Mouse (Mus musculus): ENCODE data around the gene Fermt2.
"Not testable (repeated sequence)": the region's sequence is repeated elsewhere in the genome, so short reads cannot be mapped to it uniquely, and the experiment has no call there.

The Fermt2 gene

DNA sequence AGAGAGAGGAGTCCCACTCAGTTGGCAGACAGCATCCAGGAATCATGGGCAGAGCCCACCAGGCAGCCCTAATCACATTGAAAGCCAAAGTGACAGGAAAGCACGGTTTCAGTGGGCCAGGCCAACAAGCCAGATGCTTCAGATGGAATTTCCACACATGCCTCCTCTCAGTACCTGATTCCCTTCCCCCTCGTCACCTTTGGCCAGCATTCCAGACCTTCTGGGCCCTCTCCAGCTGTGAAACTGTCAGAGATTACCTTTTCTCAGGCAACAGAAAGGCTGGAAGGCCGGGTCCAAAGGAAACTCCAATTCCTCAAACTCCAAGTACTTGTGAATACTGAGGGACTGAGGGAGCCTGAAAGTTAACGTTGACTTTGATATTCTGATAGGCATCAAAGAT is 19.1 kb downstream of the Fermt2 start:
- no peak for DNase-seq (ENCODE audit: low spot score in 2 of 2)

DNA sequence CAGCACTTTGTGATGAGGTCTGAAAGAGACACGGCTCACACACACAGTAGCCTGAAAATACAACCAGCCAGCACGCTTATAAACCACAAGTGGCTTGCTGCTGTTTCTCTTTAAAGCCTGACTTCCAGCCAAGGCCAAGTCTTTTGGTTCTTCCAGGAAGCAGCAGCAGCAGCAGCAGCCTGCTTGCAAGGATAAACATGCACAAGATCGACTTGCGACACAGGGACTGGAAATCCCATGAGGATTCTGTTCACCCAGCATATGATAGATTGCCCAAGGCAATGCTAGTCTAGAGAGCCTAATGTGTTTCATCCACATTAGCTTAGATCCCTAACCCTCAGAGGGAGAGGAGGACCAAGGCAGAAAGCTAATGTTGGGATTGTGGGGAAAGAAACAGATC is 22.0 kb downstream of the Fermt2 start:
- no peak for DNase-seq (ENCODE audit: low spot score in 2 of 2)

DNA sequence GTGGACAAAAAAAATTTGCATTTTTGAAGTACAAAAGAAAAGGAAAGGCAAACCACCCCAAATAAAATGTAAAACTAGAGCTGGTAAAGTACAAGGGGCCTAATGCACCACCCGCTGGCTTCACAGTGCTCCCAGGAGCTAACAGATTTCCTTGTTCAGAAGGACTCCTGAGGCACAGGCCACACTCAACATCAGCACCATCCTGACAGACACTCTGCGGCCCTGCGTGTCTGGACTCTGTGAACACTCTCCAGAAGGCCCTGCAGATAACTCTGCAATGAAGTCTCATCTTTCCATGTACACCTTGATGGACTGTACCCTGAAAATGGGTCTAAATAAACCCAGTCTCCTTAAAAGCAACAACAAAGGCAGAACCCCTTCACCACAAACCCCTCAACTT is 22.5 kb downstream of the Fermt2 start:
- DNase-seq (ENCODE audit: low spot score in 2 of 2): no peak

DNA sequence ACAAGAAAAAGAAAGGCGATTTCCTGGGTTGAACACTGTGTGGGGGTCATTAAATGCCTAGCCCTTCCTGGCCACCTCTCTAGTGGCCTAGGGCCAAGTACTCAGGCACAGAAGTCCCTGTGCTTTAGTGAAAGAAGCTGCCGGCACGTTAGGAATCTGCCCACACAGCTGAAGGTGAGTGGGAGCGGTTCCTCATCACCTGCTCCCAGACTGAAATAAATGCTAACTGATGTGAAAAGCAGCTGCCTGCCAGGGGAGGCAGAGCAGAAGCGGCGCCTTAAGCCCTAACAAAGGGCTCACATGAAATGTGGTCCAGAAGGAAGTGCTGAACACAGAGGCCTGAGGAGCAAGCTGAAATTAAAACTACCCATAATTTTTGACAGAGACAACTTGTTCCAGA is 22.9 kb downstream of the Fermt2 start:
- no peak for DNase-seq (ENCODE audit: low spot score in 2 of 2)

DNA sequence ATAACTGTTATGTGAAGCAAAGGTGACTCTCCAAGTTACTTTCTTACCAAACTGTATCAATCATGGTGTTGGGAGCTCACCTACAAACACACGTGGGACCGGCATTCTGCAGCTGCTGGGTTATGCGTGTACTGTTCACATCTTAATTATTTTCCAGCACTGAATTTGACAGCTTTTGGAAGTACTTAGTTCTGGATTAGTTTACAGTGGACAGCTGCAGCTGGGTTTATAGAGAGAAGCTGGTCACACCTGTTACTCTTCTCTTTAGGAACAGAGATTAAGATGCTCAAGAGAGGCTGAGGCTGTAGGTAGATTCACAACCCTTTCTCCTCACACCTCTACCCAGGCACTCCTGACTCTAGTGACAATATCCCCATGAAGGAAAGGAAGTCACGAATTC is 23.8 kb downstream of the Fermt2 start:
- DNase-seq (ENCODE audit: low spot score in 2 of 2): no peak

DNA sequence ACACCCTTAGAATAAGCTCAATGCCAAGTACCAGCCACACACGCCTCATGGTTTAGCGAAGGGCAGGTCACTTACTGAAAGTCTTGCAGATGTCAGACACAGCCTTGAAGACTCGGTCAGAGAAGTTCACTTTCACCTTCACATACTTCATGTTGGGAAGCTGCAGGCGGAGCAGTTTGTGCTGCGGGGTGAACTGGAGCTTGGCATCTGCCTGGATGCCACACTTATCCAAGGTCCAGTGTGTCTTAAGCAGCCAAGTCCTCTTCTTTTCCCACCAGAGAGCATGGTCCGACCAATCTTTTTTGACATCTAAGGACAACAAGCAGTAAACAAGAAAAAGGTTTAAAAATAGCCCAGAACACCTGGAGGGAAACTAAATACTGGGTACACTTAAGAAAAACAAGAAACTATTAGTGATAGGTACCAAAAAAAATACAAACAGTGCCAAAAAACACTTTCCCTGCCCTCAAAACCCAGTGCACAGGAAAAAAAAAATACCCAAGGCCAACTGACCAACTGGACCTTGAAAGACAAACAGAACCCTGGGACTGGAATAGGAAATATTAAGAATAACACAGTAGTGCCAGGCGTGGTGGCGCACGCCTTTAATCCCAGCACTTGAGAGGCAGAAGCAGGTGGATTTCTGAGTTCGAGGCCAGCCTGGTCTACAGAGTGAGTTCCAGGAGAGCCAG is 25.4 kb downstream of the Fermt2 start:
- no peak for DNase-seq (ENCODE audit: low spot score in 2 of 2)

DNA sequence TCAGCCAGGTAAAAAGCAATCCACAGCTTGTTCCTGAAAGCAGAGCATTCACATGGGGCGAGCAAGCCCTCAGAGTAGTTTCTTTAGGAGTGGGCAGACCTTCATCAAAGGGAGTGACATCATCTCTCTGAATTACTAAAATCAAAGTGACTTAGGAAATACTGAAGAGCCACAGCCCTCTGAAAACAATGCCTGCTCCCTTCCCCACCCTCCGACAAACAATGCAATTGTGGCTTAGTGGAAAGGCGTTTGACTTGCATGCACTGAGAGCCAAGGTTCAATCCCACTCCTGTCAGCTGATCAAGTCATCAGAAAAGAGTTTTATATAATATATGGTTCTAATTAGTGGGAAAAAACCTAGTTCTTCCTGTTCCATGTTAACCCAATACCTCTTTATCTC is 26.0 kb downstream of the Fermt2 start:
- DNase-seq (ENCODE audit: low spot score in 2 of 2): no peak

DNA sequence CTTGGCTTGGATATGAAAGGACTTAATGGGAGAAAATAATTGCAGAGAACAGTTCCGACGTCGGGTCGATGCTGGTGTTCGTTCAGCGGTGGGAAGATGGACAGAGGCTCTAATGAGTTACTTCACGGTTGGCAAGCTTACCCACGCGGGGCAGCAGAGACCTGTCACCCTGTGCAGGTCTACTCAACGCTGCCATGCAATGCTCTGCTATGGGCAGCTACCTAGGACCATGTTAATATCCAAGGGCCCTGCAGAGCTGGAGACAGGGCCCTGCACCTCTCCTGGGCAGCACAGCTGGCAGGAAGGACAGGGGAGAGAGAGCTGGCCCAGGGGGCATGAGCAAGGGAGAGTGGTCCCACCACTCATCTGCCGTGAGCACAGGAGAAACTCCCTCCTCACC is 29.9 kb downstream of the Fermt2 start:
- DNase-seq (ENCODE audit: low spot score in 2 of 2): no peak

DNA sequence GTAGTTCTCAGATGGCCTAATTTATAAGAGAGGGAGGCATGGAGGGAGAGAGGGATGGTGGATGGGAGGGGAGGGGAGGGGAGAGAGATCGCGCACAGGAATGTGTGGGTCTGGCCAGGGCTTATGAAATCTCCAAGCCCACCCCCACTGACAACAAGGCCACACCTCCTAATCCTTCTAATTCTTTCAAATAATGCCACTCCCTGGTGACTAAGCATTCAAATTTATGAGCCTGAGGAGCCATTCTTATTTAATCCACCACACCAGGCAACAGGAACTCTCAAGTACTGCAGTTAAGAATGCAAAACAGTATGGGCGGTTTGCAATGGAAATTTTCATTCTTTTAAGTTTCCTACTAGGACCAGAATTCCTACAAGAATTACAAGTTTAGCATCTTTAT is 32.8 kb downstream of the Fermt2 start:
- no peak for DNase-seq (ENCODE audit: low spot score in 2 of 2)

DNA sequence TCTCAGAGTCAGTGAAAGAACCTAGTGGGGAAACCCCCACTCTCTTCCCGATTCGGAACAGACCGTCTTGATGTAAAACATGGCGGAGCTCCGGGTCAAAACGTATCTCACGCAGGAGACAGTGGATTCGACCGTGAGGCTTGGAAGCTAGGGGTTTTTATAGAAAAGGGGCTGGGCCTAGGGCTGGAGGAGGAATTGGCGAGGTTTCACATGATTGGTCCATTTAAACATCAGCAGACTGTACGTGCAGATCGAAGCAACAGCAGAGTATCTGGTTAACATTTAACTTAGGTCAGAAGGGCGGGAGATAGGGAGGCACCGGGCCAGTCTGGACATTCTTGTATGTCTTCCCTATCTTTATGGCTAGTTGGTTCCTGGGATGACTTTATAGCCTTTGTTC is 34.1 kb downstream of the Fermt2 start:
- DNase-seq (ENCODE audit: low spot score in 2 of 2): not testable (repeated sequence)

DNA sequence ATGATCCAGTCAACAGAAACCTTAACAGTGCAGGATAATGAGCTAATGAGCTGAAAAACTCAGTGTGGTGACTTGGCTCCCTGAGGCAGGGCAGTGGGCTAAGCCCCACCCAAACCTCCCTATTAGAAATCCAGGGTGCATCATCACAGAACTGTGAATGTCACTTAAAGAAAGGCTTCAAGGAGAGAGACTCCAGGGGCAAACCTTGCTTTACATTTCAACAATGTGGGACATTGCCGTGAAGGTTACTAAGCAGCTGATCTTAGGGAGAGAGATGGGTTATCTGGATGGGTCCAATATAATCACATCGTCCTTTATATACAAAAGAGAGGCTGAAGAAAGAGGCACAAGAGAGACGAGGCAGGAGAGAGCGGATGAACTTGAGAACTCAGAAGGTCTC is 36.0 kb downstream of the Fermt2 start:
- DNase-seq (ENCODE audit: low spot score in 2 of 2): no peak

DNA sequence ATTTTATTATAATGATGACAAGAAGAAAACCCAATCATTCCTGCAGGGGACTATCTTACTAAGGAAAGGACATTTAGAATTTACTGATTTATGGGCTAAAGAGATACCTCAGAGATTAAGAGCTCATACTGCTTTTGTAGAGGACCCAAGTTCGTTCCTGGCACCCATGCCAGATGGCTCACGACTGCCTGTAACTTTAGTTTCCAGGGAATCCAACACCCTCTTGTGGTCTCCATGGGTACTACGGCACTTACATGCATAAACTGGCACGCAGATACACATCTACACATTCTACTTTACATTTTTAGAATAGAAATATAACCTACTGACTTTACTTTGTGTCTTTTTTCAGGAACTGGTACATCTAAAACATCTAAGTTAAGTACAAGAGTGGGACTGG is 37.2 kb downstream of the Fermt2 start:
- no peak for DNase-seq (ENCODE audit: low spot score in 2 of 2)

DNA sequence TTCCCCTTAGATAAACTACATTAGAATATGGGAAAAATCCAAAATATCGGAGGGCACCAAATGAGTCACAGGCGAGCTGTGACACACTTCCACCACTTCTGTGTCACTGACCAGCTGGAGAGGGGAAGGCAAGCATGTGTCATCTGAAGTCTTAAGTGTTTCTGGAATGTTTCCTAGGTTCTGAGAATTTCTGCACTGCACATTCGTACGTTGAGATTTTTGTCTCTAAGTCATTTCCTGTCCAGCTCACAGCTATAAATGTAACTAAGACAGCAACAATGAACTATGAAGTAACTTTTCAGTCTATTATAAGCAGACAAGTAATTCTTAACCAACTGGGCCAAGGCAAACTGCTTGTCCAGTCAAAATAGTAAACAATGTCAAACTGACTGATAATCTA is 37.9 kb downstream of the Fermt2 start:
- no peak for DNase-seq (ENCODE audit: low spot score in 2 of 2)

DNA sequence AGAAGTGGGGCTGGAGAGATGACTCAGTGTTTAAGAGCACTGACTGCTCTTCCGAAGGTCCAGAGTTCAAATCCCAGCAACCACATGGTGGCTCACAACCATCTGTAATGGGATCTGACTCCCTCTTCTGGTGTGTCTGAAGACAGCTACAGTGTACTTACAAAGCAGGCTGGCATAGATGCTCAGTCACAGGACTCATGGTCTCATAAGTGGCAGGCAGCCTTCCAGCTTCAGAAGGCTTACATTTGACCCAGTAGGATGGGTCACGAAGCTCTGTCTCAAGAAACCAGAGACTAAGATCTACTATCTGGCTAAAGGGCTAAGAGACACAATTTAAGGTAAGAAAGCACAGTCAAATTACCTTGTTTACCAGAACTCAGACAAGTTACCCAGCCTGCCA is 42.7 kb downstream of the Fermt2 start:
- not testable (repeated sequence) for DNase-seq (ENCODE audit: low spot score in 2 of 2)

DNA sequence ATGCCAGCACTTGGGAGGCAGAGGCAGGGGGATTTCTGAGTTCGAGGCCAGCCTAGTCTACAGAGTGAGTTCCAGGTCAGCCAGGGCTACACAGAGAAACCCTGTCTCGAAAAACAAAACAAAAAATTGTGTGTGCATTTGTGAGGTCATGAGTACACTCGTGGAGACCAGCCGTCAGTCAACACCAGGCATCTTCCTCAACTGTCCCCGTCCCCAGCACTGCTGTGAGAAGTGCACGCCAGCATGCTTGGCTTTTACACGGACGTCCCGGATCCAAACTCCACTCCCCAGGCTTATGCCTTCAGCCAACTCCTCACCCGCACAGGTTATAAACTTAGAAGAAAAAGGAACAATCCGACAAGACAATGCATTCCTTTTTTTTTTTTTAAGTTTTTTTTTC is 46.6 kb downstream of the Fermt2 start:
- DNase-seq (ENCODE audit: low spot score in 2 of 2): not testable (repeated sequence)

DNA sequence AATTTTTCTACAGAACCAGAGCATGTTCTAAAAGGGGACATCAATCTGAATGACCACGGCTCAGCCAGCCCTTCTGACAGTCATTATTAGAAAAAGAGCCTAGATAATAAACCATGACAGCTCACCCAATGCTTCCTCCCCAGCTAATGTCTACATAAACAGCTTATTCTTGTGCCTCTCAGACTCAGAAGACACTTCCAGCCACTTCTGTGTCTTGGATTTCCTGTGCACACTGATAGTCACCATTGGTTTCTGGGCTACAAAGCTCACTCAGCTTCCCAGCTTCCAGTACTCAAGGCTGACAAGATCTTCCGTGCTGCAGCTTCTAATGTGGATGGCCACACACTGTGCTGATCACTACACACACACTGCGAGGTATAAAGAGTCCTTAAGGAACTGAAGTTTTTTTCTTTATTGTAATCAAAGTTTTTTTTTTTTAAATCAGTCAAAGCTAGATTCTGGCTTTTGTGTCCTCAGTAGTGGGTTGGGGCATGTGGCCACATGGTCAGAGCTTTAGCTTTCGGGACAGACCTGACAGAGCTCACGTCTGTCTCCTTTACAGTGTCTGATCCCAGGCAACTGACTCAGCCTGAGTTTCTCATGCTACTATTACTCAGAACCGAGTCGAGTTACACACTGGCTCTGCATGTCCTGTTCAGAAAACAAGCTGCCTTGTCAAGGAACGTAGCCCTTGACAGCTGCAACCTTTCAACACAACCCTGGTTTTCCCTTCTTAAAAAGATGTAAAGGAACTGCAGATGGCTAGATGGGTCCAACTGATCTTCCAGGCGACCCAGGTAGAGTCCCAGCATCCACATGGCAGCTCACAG is 50.7 kb downstream of the Fermt2 start:
- no peak for DNase-seq (ENCODE audit: low spot score in 2 of 2)

DNA sequence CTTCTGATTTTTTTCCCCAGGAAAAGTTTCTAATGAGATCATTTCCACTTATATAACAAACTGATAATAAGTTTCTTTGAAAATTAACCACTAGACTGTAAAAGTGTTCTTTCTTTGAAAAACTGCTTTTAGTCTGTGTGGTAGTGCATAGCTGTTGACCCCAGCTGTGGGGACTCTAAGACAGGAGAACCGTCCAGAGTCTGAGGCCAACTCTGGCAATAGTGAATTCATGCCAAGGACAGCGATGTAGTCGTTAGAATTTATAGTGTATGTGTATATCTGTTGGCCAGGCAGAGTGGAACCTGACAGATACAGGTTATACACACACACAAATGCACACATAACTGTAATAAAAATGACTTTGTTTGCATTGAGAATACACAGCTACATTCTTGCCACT is 51.4 kb downstream of the Fermt2 start:
- no peak for DNase-seq (ENCODE audit: low spot score in 2 of 2)

DNA sequence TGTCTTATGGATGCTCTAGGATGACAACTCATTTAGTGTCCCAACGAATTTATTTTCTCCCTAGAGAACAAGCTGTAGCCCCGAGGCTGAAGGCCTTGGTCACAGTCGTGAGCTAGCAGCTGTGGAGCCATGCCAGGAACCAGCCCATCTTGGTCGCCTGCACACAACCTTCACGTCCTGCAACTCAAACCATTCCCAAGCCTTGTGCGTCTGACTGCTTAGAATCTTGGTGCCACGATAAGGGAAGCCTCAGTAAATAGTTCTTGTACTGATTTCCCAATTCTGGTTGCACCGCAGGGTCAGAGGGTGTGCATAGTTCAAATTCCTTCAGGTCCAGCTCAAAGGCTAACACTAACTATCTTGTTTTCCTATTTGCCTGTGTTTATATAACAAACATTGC is 52.3 kb downstream of the Fermt2 start:
- no peak for DNase-seq (ENCODE audit: low spot score in 2 of 2)

DNA sequence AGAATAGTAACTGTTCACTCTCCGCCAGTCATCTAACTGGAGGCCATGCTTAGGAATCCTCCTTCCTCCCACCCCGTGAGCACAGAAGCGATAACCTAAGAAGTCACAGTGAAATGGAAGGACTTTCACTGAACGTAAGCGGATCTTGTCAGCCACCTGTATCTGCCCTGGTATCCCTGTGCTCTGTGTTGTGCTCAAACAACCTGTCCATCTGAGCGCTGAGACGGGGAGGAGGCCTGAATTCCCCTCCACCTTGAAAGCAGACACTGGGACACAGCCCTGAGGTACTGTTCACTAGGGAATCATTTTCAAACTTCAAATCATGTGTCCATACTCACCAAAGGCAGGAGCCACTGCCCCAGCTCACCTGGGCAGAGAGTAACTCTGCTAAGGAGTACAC is 52.9 kb downstream of the Fermt2 start:
- no peak for DNase-seq (ENCODE audit: low spot score in 2 of 2)

DNA sequence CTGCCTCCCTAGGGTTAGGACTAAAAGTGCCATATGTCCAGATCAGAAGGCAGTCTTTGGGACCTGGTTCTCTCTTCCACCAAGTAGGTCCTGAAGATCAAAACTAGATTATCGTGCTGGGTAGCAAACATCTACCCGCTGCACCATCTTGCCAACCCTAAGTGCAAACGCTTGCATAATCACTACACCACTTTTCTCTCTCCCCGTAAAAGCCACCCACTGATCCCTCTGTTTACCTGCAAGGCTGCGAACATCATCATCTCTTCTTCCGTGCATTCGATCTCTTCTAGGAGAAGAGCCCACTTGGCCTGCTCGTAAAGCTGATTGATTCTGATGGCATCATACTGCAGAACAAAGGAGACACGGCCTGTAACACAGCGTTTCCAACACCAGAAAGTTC is 57.4 kb downstream of the Fermt2 start:
- no peak for DNase-seq (ENCODE audit: low spot score in 2 of 2)

DNA sequence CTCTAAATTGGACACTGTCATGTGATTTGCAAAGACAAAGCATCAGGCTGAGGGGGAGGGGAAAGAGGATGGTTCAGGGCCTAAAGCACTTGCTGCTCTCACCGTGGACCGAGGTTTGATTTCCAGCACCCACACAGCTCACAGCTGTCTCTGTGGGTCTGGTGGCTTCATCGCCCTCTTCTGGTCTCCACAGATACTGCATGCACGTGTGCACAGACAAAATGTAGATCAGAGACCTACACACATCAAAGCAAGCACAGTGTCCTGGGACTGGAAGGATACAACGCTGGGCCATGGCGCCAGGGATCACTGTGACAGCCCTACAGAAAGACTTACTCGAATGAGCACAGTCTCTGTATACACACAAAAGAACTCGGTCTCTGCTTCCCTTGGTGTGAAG is 60.5 kb downstream of the Fermt2 start:
- DNase-seq (ENCODE audit: low spot score in 2 of 2): no peak

DNA sequence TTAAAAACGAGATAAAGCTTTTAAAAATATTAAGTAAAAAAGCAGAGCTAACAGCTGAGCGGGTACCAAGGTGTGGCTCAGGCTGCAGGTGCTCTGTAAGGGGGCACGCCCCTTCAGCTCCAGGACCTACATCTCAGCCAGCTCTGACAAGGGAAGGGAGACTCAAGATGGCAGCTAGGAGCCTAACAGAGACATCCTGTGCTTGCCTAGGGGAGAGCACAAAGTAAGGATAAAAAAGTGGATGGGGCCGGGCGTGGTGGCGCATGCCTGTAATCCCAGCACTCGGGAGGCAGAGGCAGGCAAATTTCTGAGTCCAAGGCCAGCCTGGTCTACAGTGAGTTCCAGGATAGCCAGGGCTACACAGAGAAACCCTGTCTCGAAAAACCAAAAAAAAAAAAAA is 63.5 kb downstream of the Fermt2 start:
- DNase-seq (ENCODE audit: low spot score in 2 of 2): not testable (repeated sequence)
